Mouse (Mus musculus): ENCODE data around the gene Fut8. TPM values are rescaled to one million over a fixed set of nuclear protein-coding genes. Genes with fewer than 3 reads are reported as not detected.
"Not testable (repeated sequence)": the region's sequence is repeated elsewhere in the genome, so short reads cannot be mapped to it uniquely, and the experiment has no call there.

Fut8 gene
- total RNA-seq, 2 experiments from 2014 or later = 60.0 to 60.8 TPM

GRCm38 (mm10) chr12:77498153-77498552 lies 260.2 kb downstream of the Fut8 start:
- no peak for DNase-seq (ENCODE audit: low spot score in 2 of 2)

- DNase-seq (ENCODE audit: low spot score in 2 of 2) = no peak
Observed at GRCm38 (mm10) chr12:77500439-77501055, 262.6 kb downstream of the Fut8 start.

- DNase-seq (ENCODE audit: low spot score in 2 of 2) = no peak
Observed at GRCm38 (mm10) chr12:77501466-77502240, 263.7 kb downstream of the Fut8 start.

DNA sequence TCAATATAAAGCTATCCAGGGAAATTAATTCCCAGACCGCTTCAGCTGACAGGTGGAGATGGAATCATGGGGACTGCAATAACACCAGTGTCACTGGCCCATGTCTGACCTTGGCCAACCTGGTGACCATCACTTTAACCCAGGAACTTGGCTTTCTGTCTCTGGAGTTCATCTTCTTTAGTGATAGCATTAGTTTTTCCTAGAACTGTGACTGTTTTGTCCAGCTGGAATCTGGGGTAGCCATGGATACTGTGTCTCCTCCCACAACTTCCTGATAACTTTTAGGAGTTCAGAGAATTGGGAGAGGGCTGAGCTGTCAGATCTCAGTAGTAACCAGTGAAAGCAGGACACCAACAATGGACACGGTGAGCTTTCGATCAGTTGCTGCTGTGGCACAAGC lies 264.3 kb downstream of the Fut8 start:
- DNase-seq (ENCODE audit: low spot score in 2 of 2) = no peak

DNA sequence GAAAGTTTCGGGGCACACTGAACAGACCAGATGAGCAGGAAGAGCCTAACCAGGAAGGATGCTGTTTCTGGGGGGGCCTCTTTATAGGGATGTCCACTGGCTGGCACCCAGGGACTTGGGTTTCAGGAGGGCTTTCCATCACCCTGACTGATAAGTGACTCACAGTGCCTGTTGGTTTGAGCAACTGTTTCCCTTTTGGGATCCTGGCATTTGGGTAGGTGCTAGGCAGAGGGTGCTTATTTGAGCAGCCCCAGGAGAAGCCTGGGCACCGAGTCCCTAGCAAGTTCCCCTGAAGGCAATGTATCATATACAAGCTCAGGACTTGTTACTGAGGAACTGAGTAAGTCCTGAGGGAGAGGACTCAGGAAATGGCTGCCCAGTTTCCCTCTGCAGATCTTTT lies 267.5 kb downstream of the Fut8 start:
- DNase-seq (ENCODE audit: low spot score in 2 of 2) = no peak

DNA sequence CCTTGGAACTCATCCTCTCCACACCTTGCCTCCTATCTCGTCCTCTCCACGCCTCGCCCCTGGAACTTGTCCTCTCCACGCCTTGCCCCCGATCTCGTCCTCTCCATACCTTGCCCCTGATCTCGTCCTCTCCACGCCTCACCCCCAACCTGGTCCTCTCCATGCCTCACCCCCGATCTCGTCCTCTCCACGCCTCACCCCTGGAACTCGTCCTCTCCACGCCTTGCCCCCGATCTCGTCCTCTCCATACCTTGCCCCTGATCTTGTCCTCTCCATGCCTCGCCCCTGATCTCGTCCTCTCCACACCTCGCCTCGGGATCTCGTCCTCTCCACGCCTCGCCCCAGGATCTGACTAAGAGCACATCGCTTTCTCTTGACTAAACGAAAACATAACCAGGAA lies 269.8 kb downstream of the Fut8 start:
- no peak for DNase-seq (ENCODE audit: low spot score in 2 of 2)

- DNase-seq (ENCODE audit: low spot score in 2 of 2) = no peak
Observed at GRCm38 (mm10) chr12:77510758-77511157, 272.8 kb downstream of the Fut8 start.

DNA sequence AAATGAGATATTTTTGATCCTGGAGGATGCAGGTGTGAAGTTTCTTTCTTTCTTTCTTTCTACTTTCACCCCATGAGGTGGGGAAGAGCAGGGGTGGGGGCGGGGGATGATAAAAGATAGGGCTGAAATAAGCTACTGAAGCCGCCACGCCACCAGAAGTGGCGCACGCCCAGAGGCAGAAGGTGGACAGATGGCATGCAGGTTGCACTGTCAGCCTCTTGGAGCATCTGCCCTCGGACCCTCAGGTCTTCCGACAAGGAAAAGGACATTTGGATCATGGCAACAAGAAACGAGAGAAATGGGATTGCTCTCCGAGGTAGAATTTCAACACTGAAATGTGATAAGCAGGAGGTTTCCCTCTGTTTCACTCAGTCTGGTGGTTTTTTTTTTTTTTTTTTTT lies 273.3 kb downstream of the Fut8 start:
- DNase-seq (ENCODE audit: low spot score in 2 of 2) = no peak

- no peak for DNase-seq (ENCODE audit: low spot score in 2 of 2)
Observed at GRCm38 (mm10) chr12:77511631-77512030, 273.7 kb downstream of the Fut8 start.

DNA sequence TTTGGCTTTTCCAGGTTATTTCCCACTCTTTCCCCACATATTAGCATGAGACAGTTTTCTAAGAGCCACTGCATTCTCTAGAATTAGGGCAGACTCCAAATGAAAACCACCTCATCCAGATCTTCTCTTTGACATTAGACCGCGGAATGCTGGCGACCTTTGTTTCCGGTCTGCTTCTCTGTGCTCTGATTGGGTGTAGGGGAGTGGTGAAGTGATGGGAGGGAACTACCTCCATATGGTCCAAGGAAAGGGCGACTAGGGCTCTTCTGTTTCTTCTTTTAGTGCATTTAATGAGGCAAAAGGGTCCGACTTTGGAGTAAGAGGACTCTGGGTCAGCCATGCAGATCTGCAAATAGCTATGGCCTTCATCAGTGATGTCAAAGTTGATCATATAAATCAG lies 278.9 kb downstream of the Fut8 start:
- DNase-seq (ENCODE audit: low spot score in 2 of 2) = no peak

GRCm38 (mm10) chr12:77517691-77518090 lies 279.8 kb downstream of the Fut8 start:
- no peak for DNase-seq (ENCODE audit: low spot score in 2 of 2)

DNA sequence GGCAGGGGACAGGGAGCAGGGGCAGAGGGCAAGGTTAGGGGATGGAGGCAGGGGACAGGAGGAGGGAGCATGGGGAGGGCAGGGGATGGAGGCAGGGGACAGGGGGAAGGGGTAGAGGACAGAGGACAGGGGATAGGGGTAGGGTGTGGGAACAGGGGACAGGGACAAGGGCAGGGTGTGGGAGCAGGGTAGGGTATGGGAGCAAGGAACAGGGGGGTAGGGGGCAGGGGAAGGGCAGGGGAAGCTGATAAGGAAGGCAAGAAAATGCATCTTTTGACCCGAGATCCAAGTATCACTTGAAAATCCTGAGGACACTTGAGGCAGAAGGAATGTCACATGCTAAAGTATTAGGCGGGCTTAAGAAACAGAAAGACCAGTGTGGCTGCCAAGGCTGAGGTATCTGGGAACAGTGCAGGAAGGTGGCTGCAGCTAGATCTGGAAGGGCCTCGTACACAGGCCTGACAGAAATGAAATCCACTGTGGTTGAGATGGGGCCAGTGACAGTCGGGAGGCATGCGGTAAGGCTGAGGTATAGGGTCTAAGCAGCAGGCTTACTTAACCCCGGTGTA lies 281.7 kb downstream of the Fut8 start:
- DNase-seq (ENCODE audit: low spot score in 2 of 2) = no peak

DNA sequence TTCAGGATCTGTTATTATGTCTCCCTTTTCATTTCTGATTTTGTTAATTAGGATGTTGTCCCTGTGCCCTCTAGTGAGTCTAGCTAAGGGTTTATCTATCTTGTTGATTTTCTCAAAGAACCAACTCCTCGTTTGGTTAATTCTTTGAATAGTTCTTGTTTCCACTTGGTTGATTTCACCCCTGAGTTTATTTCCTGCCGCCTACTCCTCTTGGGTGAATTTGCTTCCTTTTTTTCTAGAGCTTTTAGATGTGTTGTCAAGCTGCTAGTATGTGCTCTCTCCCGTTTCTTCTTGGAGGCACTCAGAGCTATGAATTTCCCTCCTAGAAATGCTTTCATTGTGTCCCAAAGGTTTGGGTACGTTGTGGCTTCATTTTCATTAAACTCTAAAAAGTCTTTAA lies 286.1 kb downstream of the Fut8 start:
- not testable (repeated sequence) for DNase-seq (ENCODE audit: low spot score in 2 of 2)

All from adrenal gland, postnatal 4 days (tissue).